Mouse (Mus musculus): ENCODE results near the gene Umad1.

Gene Umad1

GRCm38 (mm10) chr6:8416802-8417569 lies 157.9 kb downstream of the Umad1 start:
- in situ Hi-C loops (cut with MboI, MseI), result loop anchor here (5.0 kb wide), 1 partner anchor 140 kb away; no protein-coding TSS in a partner anchor

- in situ Hi-C loops (cut with MboI, MseI), result loop anchor here (5.0 kb wide), 1 partner anchor 142 kb away; no protein-coding TSS in a partner anchor
Observed at GRCm38 (mm10) chr6:8419485-8420186, 160.5 kb downstream of the Umad1 start.

GRCm38 (mm10) chr6:8420187-8420503 lies 161.1 kb downstream of the Umad1 start:
- in situ Hi-C loops (cut with MboI, MseI), result no loop called here

GRCm38 (mm10) chr6:8421421-8421820 lies 162.3 kb downstream of the Umad1 start:
- in situ Hi-C loops (cut with MboI, MseI), result no loop called here

GRCm38 (mm10) chr6:8421959-8422581 lies 163.0 kb downstream of the Umad1 start:
- in situ Hi-C loops (cut with MboI, MseI), result no loop called here

GRCm38 (mm10) chr6:8423142-8423541 lies 164.1 kb downstream of the Umad1 start:
- in situ Hi-C loops (cut with MboI, MseI), result no loop called here

- in situ Hi-C loops (cut with MboI, MseI), result no loop called here
Observed at GRCm38 (mm10) chr6:8427692-8428091, 168.6 kb downstream of the Umad1 start.

- in situ Hi-C loops (cut with MboI, MseI), result no loop called here
Observed at GRCm38 (mm10) chr6:8430610-8431234, 171.6 kb downstream of the Umad1 start.

GRCm38 (mm10) chr6:8433179-8433578 lies 174.1 kb downstream of the Umad1 start:
- in situ Hi-C loops (cut with MboI, MseI), result no loop called here

- in situ Hi-C loops (cut with MboI, MseI), result no loop called here
Observed at GRCm38 (mm10) chr6:8437937-8438336, 178.8 kb downstream of the Umad1 start.

GRCm38 (mm10) chr6:8441814-8442213 lies 182.7 kb downstream of the Umad1 start:
- in situ Hi-C loops (cut with MboI, MseI), result no loop called here

GRCm38 (mm10) chr6:8446786-8447185 lies 187.7 kb downstream of the Umad1 start:
- in situ Hi-C loops (cut with MboI, MseI), result no loop called here

- in situ Hi-C loops (cut with MboI, MseI), result no loop called here
Observed at GRCm38 (mm10) chr6:8455599-8455998, 196.5 kb downstream of the Umad1 start.

- in situ Hi-C loops (cut with MboI, MseI), result no loop called here
Observed at GRCm38 (mm10) chr6:8458596-8458995, 199.5 kb downstream of the Umad1 start.

GRCm38 (mm10) chr6:8462447-8462846 lies 203.4 kb downstream of the Umad1 start:
- in situ Hi-C loops (cut with MboI, MseI), result no loop called here

- in situ Hi-C loops (cut with MboI, MseI), result no loop called here
Observed at GRCm38 (mm10) chr6:8465388-8465787, 206.3 kb downstream of the Umad1 start.

- in situ Hi-C loops (cut with MboI, MseI), result no loop called here
Observed at GRCm38 (mm10) chr6:8465985-8466384, 206.9 kb downstream of the Umad1 start.

GRCm38 (mm10) chr6:8467667-8468337 lies 208.7 kb downstream of the Umad1 start:
- in situ Hi-C loops (cut with MboI, MseI), result no loop called here

GRCm38 (mm10) chr6:8469918-8470317 lies 210.8 kb downstream of the Umad1 start:
- in situ Hi-C loops (cut with MboI, MseI), result no loop called here

- in situ Hi-C loops (cut with MboI, MseI), result no loop called here
Observed at GRCm38 (mm10) chr6:8472125-8472524, 213.0 kb downstream of the Umad1 start.

GRCm38 (mm10) chr6:8472915-8473314 lies 213.8 kb downstream of the Umad1 start:
- in situ Hi-C loops (cut with MboI, MseI), result no loop called here

GRCm38 (mm10) chr6:8473498-8473897 lies 214.4 kb downstream of the Umad1 start:
- in situ Hi-C loops (cut with MboI, MseI), result no loop called here
